Mouse (Mus musculus) heart, adult 2 months (tissue): ENCODE results near the gene Cbx7. TPM values are rescaled to one million over a fixed set of nuclear protein-coding genes. Genes with fewer than 3 reads are reported as not detected.
A peak's percentile ranks its signal among the peaks of the same experiment; 100 is the strongest.

Source experiments
- DNase-seq, 2 experiments: peaks; one replicate each; pipeline ENCODE4 v3.0.0; 2021
- H3K27ac ChIP-seq: fragments of 200-600 bp; 2 replicates; pipeline ENCODE4 v1.8.1; 2022
- H3K27me3 ChIP-seq: fragments of 200-500 bp; 2 replicates; pipeline ENCODE4 v1.6.1; 2012; ENCODE audit warnings: mild to moderate bottlenecking, low read length, inconsistent platforms, mixed read lengths; ENCODE audit not compliant: control insufficient read depth, insufficient read depth
- H3K36me3 ChIP-seq: fragments of 200-500 bp; 2 replicates; pipeline ENCODE4 v1.6.1; 2012; ENCODE audit warnings: low read length, inconsistent platforms; ENCODE audit not compliant: control insufficient read depth, insufficient read depth
- H3K4me1 ChIP-seq: fragments of 200-500 bp; 2 replicates; pipeline ENCODE4 v1.6.1; 2011; ENCODE audit warnings: low read length; ENCODE audit not compliant: control insufficient read depth, insufficient read depth
- H3K4me3 ChIP-seq: fragments of 200-600 bp; 2 replicates; pipeline ENCODE4 v1.8.1; 2022
- H3K79me2 ChIP-seq: fragments of 200-500 bp; replicated peaks from 2 replicates; pipeline ENCODE4 v1.6.1; 2012; ENCODE audit warnings: mild to moderate bottlenecking, inconsistent platforms, low read length, moderate library complexity, mixed read lengths; ENCODE audit not compliant: control insufficient read depth, insufficient read depth
- H3K9ac ChIP-seq: fragments of 200-500 bp; 2 replicates; pipeline ENCODE4 v1.6.1; 2012; ENCODE audit warnings: low read depth, mild to moderate bottlenecking, control low read depth, inconsistent platforms, low read length, mixed read lengths
- CTCF ChIP-seq: fragments of 200-600 bp; IDR thresholded peaks from 2 replicates; pipeline ENCODE4 v1.8.1; 2022; ENCODE audit warnings: antibody characterized with exemption, mild to moderate bottlenecking, moderate library complexity
- EP300 ChIP-seq: fragments of 200-500 bp; IDR thresholded peaks from 2 replicates; pipeline ENCODE4 v1.6.1; 2011; ENCODE audit warnings: low read depth, low read length, control low read depth; ENCODE audit not compliant: insufficient read depth
- POLR2A ChIP-seq: fragments of 200-500 bp; IDR thresholded peaks from 2 replicates; pipeline ENCODE4 v1.6.1; 2011; ENCODE audit warnings: mild to moderate bottlenecking, low read depth, low read length, control low read depth; ENCODE audit not compliant: insufficient read depth
- WGBS: fragments of 180-500 bp; shearing (Covaris S2); methylation state at CpG from one replicate; pipeline ENCODE4 v1.1.7; 2018; 5-methylcytosine and 5-hydroxymethylcytosine counted together
- intact Hi-C: fragments of 180-260 bp; cut with DNase I; formaldehyde crosslinking; loops from one replicate; pipeline ENCODE4 v1.15.1; 2025
- polyA plus RNA-seq: library from polyadenylated mRNA; depleted of rRNA; stranded (reverse); fragments of >200 nt; gene quantifications from 2 replicates; pipeline ENCODE4 v1.2.3, GENCODE M21; 2012
- total RNA-seq, 2 experiments: library from RNA; stranded (reverse); gene quantifications; 2 replicates each; pipeline ENCODE4 v1.2.3; 2021

Cbx7 gene
- total and polyA plus RNA-seq, 3 experiments, result 18.9 to 21.7 (median 21.4) TPM

GRCm38 (mm10) chr15:80006156-80006555 is 35.2 kb upstream of the Cbx7 start:
- peak overlapping the region; percentile 75 for H3K27ac ChIP-seq

GRCm38 (mm10) chr15:80005436-80005835 is 34.5 kb upstream of the Cbx7 start:
- intact Hi-C loops, result loop anchor here (2.0 kb wide), 1 partner anchor 67 kb away; no protein-coding TSS in a partner anchor
- WGBS, result 37% methylated on average over 10 of the region's 10 CpGs
- no peaks in the 10 kb centered on the region for H3K79me2 ChIP-seq
- peaks cover 34% of the 10 kb centered on the region for H3K4me1 ChIP-seq
- no peak for DNase-seq
- peaks cover 17% of the 10 kb centered on the region for H3K36me3 ChIP-seq
- TF ChIP-seq POLR2A, result no peak
- peak; percentile 29 for TF ChIP-seq CTCF
- TF ChIP-seq EP300, result no peak
- peak overlapping the region; percentile 42 for H3K9ac ChIP-seq
- H3K27me3 ChIP-seq, result no peaks in the 10 kb centered on the region
- peak overlapping the region; percentile 75 for H3K27ac ChIP-seq
- peak overlapping the region; percentile 19 for H3K4me3 ChIP-seq

More at GRCm38 (mm10) chr15:80006156-80006555, 35.2 kb upstream of the Cbx7 start:
- Histone ChIP-seq H3K36me3 (peaks cover 14% of the 10 kb centered on the region), H3K4me3 (peak overlapping the region; percentile 15), H3K79me2 (no peaks in the 10 kb centered on the region; the same call in 1 of the 2 replicates), H3K27me3 (no peaks in the 10 kb centered on the region), H3K4me1 (peaks cover 29% of the 10 kb centered on the region), H3K9ac (peak overlapping the region; percentile 51)
- intact Hi-C loops, result no loop called here
- 9% methylated on average over 7 of the region's 7 CpGs for WGBS
- no peak for TF ChIP-seq CTCF
- TF ChIP-seq EP300, result peak; percentile 75; the same call in 1 of the 2 replicates
- peak; percentile 63 to 80 for DNase-seq

GRCm38 (mm10) chr15:80004644-80005340 is 33.9 kb upstream of the Cbx7 start:
- Histone ChIP-seq H3K4me3 (peak overlapping the region; percentile 19), H3K36me3 (peaks cover 22% of the 10 kb centered on the region), H3K9ac (peak overlapping the region; percentile 42), H3K4me1 (peaks cover 37% of the 10 kb centered on the region), H3K27me3 (no peaks in the 10 kb centered on the region), H3K27ac (peak overlapping the region; percentile 75), H3K79me2 (no peaks in the 10 kb centered on the region)
- peak; percentile 81 for TF ChIP-seq EP300
- TF ChIP-seq POLR2A, result no peak
- TF ChIP-seq CTCF, result no peak
- DNase-seq, result peak; percentile 77 to 84
- intact Hi-C loops, result loop anchor here (1.0 to 2.0 kb wide), 4 partner anchors 10 to 68 kb away; partner anchors contain the start of gene Pdgfb
- WGBS, result 10% methylated on average over 14 of the region's 14 CpGs

DNA sequence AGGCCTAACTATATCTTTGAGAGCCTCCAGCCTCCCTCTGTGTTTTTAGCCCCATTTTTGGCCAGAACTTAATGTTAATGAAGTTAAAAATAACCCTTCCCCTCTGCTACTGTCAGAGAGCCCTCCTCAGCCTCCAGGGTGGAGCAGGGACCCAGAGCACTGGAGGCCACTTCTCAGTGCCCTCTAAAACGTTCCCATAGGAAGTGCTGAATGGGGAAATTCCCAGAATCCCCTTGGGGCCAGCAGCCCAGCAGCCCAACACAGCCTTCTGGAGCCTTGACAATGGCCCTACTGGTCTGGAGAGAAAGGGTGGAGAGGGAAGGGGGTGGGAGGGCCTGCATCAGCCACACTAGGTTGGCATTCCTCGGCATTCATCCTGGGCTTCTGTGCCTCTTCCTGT is 32.7 kb upstream of the Cbx7 start:
- Histone ChIP-seq H3K79me2 (no peaks in the 10 kb centered on the region), H3K4me3 (no peak overlapping the region), H3K9ac (no peak overlapping the region), H3K27me3 (no peaks in the 10 kb centered on the region), H3K27ac (peak overlapping the region; percentile 75), H3K36me3 (peaks cover 23% of the 10 kb centered on the region), H3K4me1 (peaks cover 37% of the 10 kb centered on the region)
- intact Hi-C loops, result no loop called here
- no peak for TF ChIP-seq POLR2A
- TF ChIP-seq EP300, result no peak
- TF ChIP-seq CTCF, result no peak
- 29% methylated on average over 2 of the region's 2 CpGs for WGBS
- peak in 1 of 2 experiments; percentile 52 for DNase-seq

- H3K79me2 ChIP-seq, result no peaks in the 10 kb centered on the region
- WGBS, result 82% methylated on average over 23 of the region's 23 CpGs
- no peak overlapping the region for H3K9ac ChIP-seq
- no peak overlapping the region; the same call in 1 of the 2 replicates for H3K27ac ChIP-seq
- intact Hi-C loops, result no loop called here
- H3K27me3 ChIP-seq, result no peaks in the 10 kb centered on the region
- DNase-seq, result no peak
- H3K4me1 ChIP-seq, result peaks cover 36% of the 10 kb centered on the region
- H3K4me3 ChIP-seq, result no peak overlapping the region
- TF ChIP-seq CTCF (no peak), EP300 (no peak), POLR2A (no peak)
- H3K36me3 ChIP-seq, result peaks cover 20% of the 10 kb centered on the region
Measured at GRCm38 (mm10) chr15:80001601-80002000, 30.7 kb upstream of the Cbx7 start.

DNA sequence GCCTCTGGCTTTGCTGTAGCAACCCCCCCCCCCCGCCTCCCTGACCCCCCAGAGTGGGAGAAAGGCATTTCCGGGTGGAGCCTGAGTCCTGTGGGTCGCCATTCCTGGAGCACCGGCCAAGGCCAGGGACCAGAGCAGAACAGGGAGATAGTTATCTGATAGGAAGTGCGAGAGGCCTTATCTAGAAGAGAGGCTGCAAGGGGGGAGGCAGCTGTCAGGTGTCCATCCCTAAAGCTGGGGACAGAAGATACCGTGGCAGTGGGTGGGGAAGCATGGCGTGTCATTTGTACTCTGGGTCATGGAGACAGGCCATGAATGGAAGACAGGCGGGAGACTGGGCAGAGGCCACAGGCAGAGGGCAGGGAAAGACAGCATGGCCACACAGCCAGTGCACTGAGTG is 29.8 kb upstream of the Cbx7 start:
- 35% methylated on average over 8 of the region's 8 CpGs for WGBS
- H3K9ac ChIP-seq, result no peak overlapping the region
- intact Hi-C loops, result no loop called here
- peaks cover 20% of the 10 kb centered on the region for H3K36me3 ChIP-seq
- TF ChIP-seq EP300 (peak; percentile 67; the same call in 1 of the 2 replicates), POLR2A (no peak), CTCF (no peak)
- no peak overlapping the region for H3K4me3 ChIP-seq
- no peaks in the 10 kb centered on the region for H3K79me2 ChIP-seq
- H3K27me3 ChIP-seq, result no peaks in the 10 kb centered on the region
- peaks cover 29% of the 10 kb centered on the region for H3K4me1 ChIP-seq
- peak in 1 of 2 experiments; percentile 66 for DNase-seq
- H3K27ac ChIP-seq, result peak overlapping the region; percentile 64
